In genomic region chr11:101357505-101358182, GRCm38 (mm10) we compare ENCODE assay signal across 38 mouse cellular contexts. TPM values are rescaled to one million over a fixed set of nuclear protein-coding genes. Genes with fewer than 3 reads are reported as not detected.
DNase-seq lines count a peak whose midpoint lies in the region; ATAC-seq and TF ChIP-seq lines count a peak whose summit lies in the region.
"Had no signal": no experiment of that assay in that cellular context is flagged by ENCODE, and none has a peak within 500 bp of the region (broad histone marks: within the 10 kb centered on the region; RNA-seq: fewer than 3 reads in every experiment).

No protein-coding gene starts in this region.

- no peak overlapping the region for H3K4me3 ChIP-seq in kidney, adult 2 months (ENCODE audit: insufficient read depth, low read depth, low read length)
- no peak overlapping the region for H3K4me3 ChIP-seq in gastrocnemius, adult 2 months
- H3K4me3 ChIP-seq: embryonic facial prominence, embryonic 15.5 days; forebrain, embryonic 15.5 days; heart, adult 2 months; hindbrain, embryonic 12.5 days; layer of hippocampus, adult 2 months; liver, embryonic 13.5 days; neural tube, embryonic 12.5 days had no signal

- peaks cover 40% of the 10 kb centered on the region for H3K4me1 ChIP-seq in kidney, adult 2 months (ENCODE audit: control insufficient read depth, insufficient read depth, low read length)
- H3K4me1 ChIP-seq: embryonic facial prominence, embryonic 15.5 days; forebrain, embryonic 15.5 days; hindbrain, embryonic 12.5 days; neural tube, embryonic 12.5 days had no signal

- H3K27me3 ChIP-seq in kidney, adult 2 months (replicated peaks; ENCODE audit: control insufficient read depth, insufficient read depth, low read length): no peaks in the 10 kb centered on the region
- H3K27me3 ChIP-seq: embryonic facial prominence, embryonic 15.5 days; forebrain, embryonic 15.5 days; hindbrain, embryonic 12.5 days; liver, embryonic 13.5 days; neural tube, embryonic 12.5 days had no signal

- no peak for TF ChIP-seq CTCF in kidney, adult 2 months (conservative IDR thresholded peaks at IDR 0.05; ENCODE audit: insufficient read depth, insufficient read length, low read depth, low read length)
- no peak for TF ChIP-seq CTCF in gastrocnemius, adult 2 months (IDR thresholded peaks at IDR 0.05)

- no peak for TF ChIP-seq POLR2A in kidney, adult 2 months (IDR thresholded peaks at IDR 0.05; ENCODE audit: low read depth, low read length)

- peak; percentile 48 for DNase-seq in adrenal gland, postnatal 14 days
- DNase-seq in adrenal gland, adult 8-10 months: no peak
- no peak for DNase-seq in kidney, adult 2 months
- no peak for DNase-seq in kidney, postnatal 10 days
- peak; percentile 49 to 74 for DNase-seq in natural killer cell, adult 2 months (ENCODE audit: low spot score in 2 of 2)
- no peak for DNase-seq in gastrocnemius, adult 2 months
- DNase-seq in layer of hippocampus, adult 18-20 months (ENCODE audit: low spot score in 2 of 2): no peak
- DNase-seq: adrenal gland, postnatal 25 days; cerebellum, adult 11-12 months; cerebellum, adult 9-11 months; gastrocnemius, postnatal 36 days; heart, adult 2 months; kidney, adult 9 months; kidney, postnatal 14 days; left cerebral cortex, postnatal 4 days; liver, embryonic 13.5 days; lung, adult 18-20 months; lung, postnatal 14 days; right cerebral cortex, adult 18-20 months; right cerebral cortex, postnatal 4 days; thymus, adult 2 months; thymus, postnatal 36 days had no signal

- H3K27ac ChIP-seq in kidney, adult 2 months (ENCODE audit: insufficient read depth, low read depth, low read length): peak overlapping the region; percentile 9; the same call in 1 of the 2 replicates
- H3K27ac ChIP-seq in gastrocnemius, adult 2 months: no peak overlapping the region
- H3K27ac ChIP-seq: embryonic facial prominence, embryonic 15.5 days; forebrain, embryonic 15.5 days; heart, adult 2 months; hindbrain, embryonic 12.5 days; hindbrain, postnatal 0 days; layer of hippocampus, adult 2 months; liver, embryonic 13.5 days; neural tube, embryonic 12.5 days had no signal

- no peaks in the 10 kb centered on the region for H3K36me3 ChIP-seq in kidney, adult 2 months (ENCODE audit: control insufficient read depth, insufficient read depth, low read length)
- H3K36me3 ChIP-seq: embryonic facial prominence, embryonic 15.5 days; forebrain, embryonic 15.5 days; hindbrain, embryonic 12.5 days; liver, embryonic 13.5 days; neural tube, embryonic 12.5 days had no signal

- intact Hi-C loops in gastrocnemius, adult 2 months (cut with DNase I): loop anchor here (5.0 kb wide), 1 partner anchor 40 kb away; no protein-coding TSS in a partner anchor

- peak; percentile 79 for ATAC-seq in common myeloid progenitor, adult 5-6 weeks (replicated peaks; ENCODE audit: low read depth, poor library complexity, severe bottlenecking)
- ATAC-seq: forebrain, embryonic 15.5 days; hindbrain, postnatal 0 days; intestine, embryonic 16.5 days; midbrain, embryonic 16.5 days had no signal

- WGBS in kidney, adult 2 months: 57% methylated on average over 3 of the region's 3 CpGs

RNA-seq across cellular contexts. Expression of gene G6pc, which starts 9.7 kb away (rescaled TPM):
- 8.4 and 26.4 TPM in 2 replicates for total RNA-seq in adrenal gland, postnatal 14 days (2021)
- total RNA-seq in adrenal gland, adult 8-10 months (2022): 1 to 10 TPM; 2.7 to 5.1 (median 4.6) TPM
- 322 and 349 TPM in 2 replicates for polyA plus RNA-seq in kidney, adult 2 months (2012; rRNA removed)
- total RNA-seq in common myeloid progenitor, adult 5-6 weeks (2017): not detected in 2 replicates
- total RNA-seq in gastrocnemius, adult 2 months (2021): not detected
- total RNA-seq in layer of hippocampus, adult 18-20 months (2021): not detected
- total RNA-seq: gastrocnemius, adult 18-20 months; gastrocnemius, postnatal 36 days; heart, adult 2 months; heart, postnatal 25 days; layer of hippocampus, adult 2 months; left cerebral cortex, adult 8-10 months; left cerebral cortex, postnatal 4 days had no signal
- polyA plus RNA-seq: embryonic facial prominence, embryonic 15.5 days; forebrain, embryonic 15.5 days; frontal cortex, adult 2 months; heart, adult 2 months; heart, embryonic 14.5 days; hindbrain, embryonic 12.5 days; hindbrain, postnatal 0 days; limb, embryonic 14.5 days; liver, embryonic 13.5 days; midbrain, embryonic 11.5 days; midbrain, embryonic 16.5 days; neural tube, embryonic 12.5 days had no signal

RNA-seq across cellular contexts. Expression of gene Aoc3, which starts 27.2 kb away (rescaled TPM):
- total RNA-seq in adrenal gland, postnatal 14 days (2021): 125 and 168 TPM in 2 replicates
- 100 to 1,000 TPM in 1 of 4 experiments, 10 to 100 TPM in 3; 22.9 to 107 (median 42.7) TPM for total RNA-seq in adrenal gland, adult 8-10 months (2022)
- polyA plus RNA-seq in kidney, adult 2 months (2012; rRNA removed): 12.5 and 14.8 TPM in 2 replicates
- under 0.01 and 0.29 TPM in 2 replicates for total RNA-seq in common myeloid progenitor, adult 5-6 weeks (2017)
- 1 to 10 TPM; 4.0 to 6.1 TPM for total RNA-seq in gastrocnemius, adult 2 months (2021)
- under 1 TPM; 0.36 to 0.47 TPM for total RNA-seq in layer of hippocampus, adult 18-20 months (2021)
- polyA plus RNA-seq: forebrain, embryonic 15.5 days; hindbrain, embryonic 12.5 days; midbrain, embryonic 11.5 days; neural tube, embryonic 12.5 days had no signal

RNA-seq across cellular contexts. Expression of gene Aoc2, which starts 32.8 kb away (rescaled TPM):
- total RNA-seq in adrenal gland, postnatal 14 days (2021): 7.3 and 10.2 TPM in 2 replicates
- total RNA-seq in adrenal gland, adult 8-10 months (2022): 1 to 10 TPM; 4.9 to 10.0 (median 6.8) TPM
- 2.6 and 3.1 TPM in 2 replicates for polyA plus RNA-seq in kidney, adult 2 months (2012; rRNA removed)
- total RNA-seq in common myeloid progenitor, adult 5-6 weeks (2017): 0.78 and 2.4 TPM in 2 replicates
- 1 to 10 TPM in 1 of 2 experiments, under 1 TPM in 1; 0.64 to 1.4 TPM for total RNA-seq in gastrocnemius, adult 2 months (2021)
- 1 to 10 TPM; 6.3 to 7.0 TPM for total RNA-seq in layer of hippocampus, adult 18-20 months (2021)

RNA-seq across cellular contexts. Expression of gene Psme3, which starts 41.6 kb away (rescaled TPM):
- 148 and 152 TPM in 2 replicates for total RNA-seq in adrenal gland, postnatal 14 days (2021)
- 100 to 1,000 TPM; 120 to 143 (median 125) TPM for total RNA-seq in adrenal gland, adult 8-10 months (2022)
- 61.6 and 75.5 TPM in 2 replicates for polyA plus RNA-seq in kidney, adult 2 months (2012; rRNA removed)
- 112 and 153 TPM in 2 replicates for total RNA-seq in common myeloid progenitor, adult 5-6 weeks (2017)
- total RNA-seq in gastrocnemius, adult 2 months (2021): 10 to 100 TPM; 70.0 to 71.6 TPM
- 100 to 1,000 TPM; 118 to 127 TPM for total RNA-seq in layer of hippocampus, adult 18-20 months (2021)

RNA-seq across cellular contexts. Expression of gene Becn1, which starts 55.6 kb away (rescaled TPM):
- total RNA-seq in adrenal gland, postnatal 14 days (2021): 135 and 147 TPM in 2 replicates
- total RNA-seq in adrenal gland, adult 8-10 months (2022): 100 to 1,000 TPM; 161 to 204 (median 178) TPM
- polyA plus RNA-seq in kidney, adult 2 months (2012; rRNA removed): 61.9 and 89.5 TPM in 2 replicates
- 152 and 208 TPM in 2 replicates for total RNA-seq in common myeloid progenitor, adult 5-6 weeks (2017)
- total RNA-seq in gastrocnemius, adult 2 months (2021): 10 to 100 TPM; 79.6 to 85.8 TPM
- 100 to 1,000 TPM; 211 to 217 TPM for total RNA-seq in layer of hippocampus, adult 18-20 months (2021)

Comparison
In these comparisons a context has a peak if more than half of its experiments do, and no peak if none do; other contexts are left out.
1. DNase-seq: peak in adrenal gland, postnatal 14 days (single experiment) and natural killer cell, adult 2 months (2 of 2); none in adrenal gland, adult 8-10 months (single experiment), kidney, adult 2 months (single experiment), kidney, postnatal 10 days (single experiment), gastrocnemius, adult 2 months (single experiment) and layer of hippocampus, adult 18-20 months (0 of 2).